Mouse (Mus musculus): Measurements from ENCODE around the gene Gm17617.

GRCm38 (mm10) chr13:55124903-55125302 lies 8.4 kb downstream of the Gm17617 start:
- no peak for TF ChIP-seq HCFC1 (IDR thresholded peaks at IDR 0.05; ENCODE audit: low read depth, low read length)
- no peak for TF ChIP-seq CTCF (conservative IDR thresholded peaks at IDR 0.05 in 1 of 2, IDR thresholded peaks at IDR 0.05 in 1 of 2; ENCODE audit: low read depth in 2 of 2, low read length in 2 of 2)
- TF ChIP-seq MAZ (IDR thresholded peaks at IDR 0.05; ENCODE audit: low read depth, low read length) = no peak
- no peak for TF ChIP-seq IRF4 (IDR thresholded peaks at IDR 0.05; ENCODE audit: low read depth, low read length)

All from CH12.LX (cell line).